Mouse (Mus musculus) inflammation-experienced regulatory T-cells, adult 16 weeks (primary cell): ENCODE data around the gene Cnpy1. TPM values are rescaled to one million over a fixed set of nuclear protein-coding genes. Genes with fewer than 3 reads are reported as not detected.

Source experiments
- polyA plus RNA-seq: library from polyadenylated mRNA; unstranded; fragments of 100-300 nt; shearing (Covaris generic); gene quantifications from one replicate; pipeline ENCODE4 v1.2.1, GENCODE M21; 2017

Cnpy1 gene
- polyA plus RNA-seq, result not detected

DNA sequence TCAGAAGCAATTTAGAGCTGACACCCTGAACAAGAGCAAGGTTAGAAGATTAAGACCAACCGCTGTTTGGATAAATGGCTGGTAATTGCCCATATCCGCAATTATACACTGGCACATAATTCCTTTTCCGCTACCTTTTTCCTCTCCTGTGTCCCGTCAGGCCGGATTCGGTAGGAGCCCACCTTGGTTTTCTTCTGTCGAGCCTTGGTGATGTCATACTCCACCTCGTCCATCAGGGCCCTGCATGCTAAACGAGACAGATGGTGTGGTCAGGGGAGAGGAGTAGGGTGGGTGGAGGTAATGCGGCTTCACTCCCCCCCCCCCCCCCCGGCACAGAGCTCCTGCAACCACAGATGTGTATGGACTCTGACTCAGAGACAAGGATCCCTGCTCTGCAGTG is at the start of gene Cnpy1:
Cnpy1 (minus strand) TSS at position 233 of the 400 bp plus-strand sequence.

DNA sequence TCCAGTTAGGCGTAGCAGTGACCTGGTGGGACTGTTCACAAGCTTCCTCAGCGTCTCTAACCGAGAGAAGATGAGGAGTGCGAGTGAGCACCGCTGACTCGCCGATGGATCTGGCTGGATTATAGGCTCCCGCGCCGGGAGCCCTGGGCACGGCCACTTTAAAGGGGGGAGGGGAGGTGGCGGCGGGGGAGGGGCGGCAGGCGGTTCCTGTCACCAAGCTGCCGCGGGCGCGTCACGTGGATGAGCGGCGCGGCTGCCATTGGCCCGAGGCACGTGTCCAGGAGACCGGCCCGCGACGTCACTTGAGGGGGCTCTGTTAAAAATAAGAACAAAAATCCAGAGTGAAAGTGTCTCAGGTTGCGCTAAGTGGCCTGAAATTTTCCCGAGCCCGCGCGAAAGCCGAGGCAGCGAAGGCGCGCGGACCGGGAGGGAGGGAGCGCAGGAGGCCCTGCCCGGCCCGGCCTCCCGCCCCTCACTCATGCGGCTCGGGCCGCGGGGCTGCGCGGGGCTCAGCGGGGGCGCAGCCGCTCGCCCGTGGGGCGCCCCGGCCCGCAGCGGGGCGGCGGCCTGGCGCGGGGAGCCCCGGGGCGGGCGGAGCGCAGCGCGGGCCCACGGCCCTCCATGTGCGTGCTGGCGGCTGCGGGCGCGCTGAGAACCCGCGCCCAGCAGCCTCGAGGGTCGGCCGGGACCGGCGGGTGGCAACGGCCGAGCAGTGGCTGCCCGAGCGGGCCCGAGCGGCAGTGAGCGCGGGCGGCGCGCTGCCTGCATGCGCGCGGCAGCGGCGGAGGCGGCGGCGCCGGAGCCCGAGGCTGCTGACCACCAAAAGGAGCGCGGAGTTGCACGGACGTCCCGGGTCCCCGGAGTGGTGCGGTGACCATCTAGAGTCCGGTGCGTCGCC is 80.0 kb downstream of the Cnpy1 start, which contains the start of gene En2:
En2 (plus strand) TSS at position 337 of the 898 bp plus-strand sequence.

Other genes with a start within 250 kb of the Cnpy1 start
- gene Insig1, start 174.4 kb downstream of the Cnpy1 start, polyA plus RNA-seq, result 12.2 TPM
- not detected for gene En2, start 80.1 kb downstream of the Cnpy1 start, polyA plus RNA-seq
- 8.1 TPM for gene Rbm33, start 71.3 kb upstream of the Cnpy1 start, polyA plus RNA-seq
- not detected for gene Shh, start 221.4 kb upstream of the Cnpy1 start, polyA plus RNA-seq